Mouse (Mus musculus) hindbrain, postnatal 0 days (tissue): ENCODE measurements at regions not wholly inside any gene's neighbourhood (a gene's known extent, or its start where the extent isn't known, plus 50 kb on each side); places are given as distances from the start of the nearest gene placed in this dataset.

Source experiments
- ATAC-seq: fragments of 200-750 bp; cut with Nextera tagmentation; 2 replicates; pipeline ENCODE4 v1.8.0; 2017; ENCODE audit warnings: mild to moderate bottlenecking, moderate TSS enrichment, moderate library complexity
- DNase-seq: peaks from one replicate; pipeline ENCODE4 v3.0.0-alpha.2; 2015; ENCODE audit warnings: low spot score
- H3K27ac ChIP-seq: fragments of 300-500 bp; sonication (generic); 2 replicates; pipeline ENCODE4 v1.5.1; 2014; ENCODE audit warnings: mild to moderate bottlenecking
- H3K27me3 ChIP-seq: fragments of 300-500 bp; sonication (generic); 2 replicates; pipeline ENCODE4 v1.6.1; 2014; ENCODE audit warnings: low read length, mixed read lengths; ENCODE audit not compliant: insufficient read depth
- H3K36me3 ChIP-seq: fragments of 300-500 bp; sonication (generic); 2 replicates; pipeline ENCODE4 v1.6.1; 2014; ENCODE audit warnings: low read length, mixed read lengths; ENCODE audit not compliant: insufficient read depth
- H3K4me1 ChIP-seq: fragments of 300-500 bp; sonication (generic); 2 replicates; pipeline ENCODE4 v1.6.1; 2014; ENCODE audit warnings: antibody characterized with exemption, low read length, mixed read lengths; ENCODE audit not compliant: insufficient read depth
- H3K4me2 ChIP-seq: fragments of 300-500 bp; sonication (generic); 2 replicates; pipeline ENCODE4 v1.6.1; 2014; ENCODE audit warnings: low read depth, mild to moderate bottlenecking, low read length, moderate library complexity, mixed read lengths
- H3K4me3 ChIP-seq: fragments of 300-500 bp; sonication (generic); 2 replicates; pipeline ENCODE4 v1.5.1; 2014; ENCODE audit warnings: low read length
- H3K9ac ChIP-seq: fragments of 300-500 bp; sonication (generic); replicated peaks from 2 replicates; pipeline ENCODE4 v1.6.1; 2014; ENCODE audit warnings: mild to moderate bottlenecking, low read length, moderate library complexity, mixed read lengths
- H3K9me3 ChIP-seq: fragments of 300-500 bp; sonication (generic); 2 replicates; pipeline ENCODE4 v1.6.1; 2016; ENCODE audit warnings: low read length, mixed read lengths
- CTCF ChIP-seq: IDR thresholded peaks from 2 replicates; pipeline ENCODE4 v1.5.1; 2016; ENCODE audit warnings: antibody characterized with exemption, control low read depth, low read depth
- WGBS: fragments of 180-500 bp; shearing (Covaris S2); extraction: QIAGEN DNeasy Blood & Tissue Kit; methylation state at CpG from one replicate; pipeline ENCODE4 v1.1.7; 2014; 5-methylcytosine and 5-hydroxymethylcytosine counted together

DNA sequence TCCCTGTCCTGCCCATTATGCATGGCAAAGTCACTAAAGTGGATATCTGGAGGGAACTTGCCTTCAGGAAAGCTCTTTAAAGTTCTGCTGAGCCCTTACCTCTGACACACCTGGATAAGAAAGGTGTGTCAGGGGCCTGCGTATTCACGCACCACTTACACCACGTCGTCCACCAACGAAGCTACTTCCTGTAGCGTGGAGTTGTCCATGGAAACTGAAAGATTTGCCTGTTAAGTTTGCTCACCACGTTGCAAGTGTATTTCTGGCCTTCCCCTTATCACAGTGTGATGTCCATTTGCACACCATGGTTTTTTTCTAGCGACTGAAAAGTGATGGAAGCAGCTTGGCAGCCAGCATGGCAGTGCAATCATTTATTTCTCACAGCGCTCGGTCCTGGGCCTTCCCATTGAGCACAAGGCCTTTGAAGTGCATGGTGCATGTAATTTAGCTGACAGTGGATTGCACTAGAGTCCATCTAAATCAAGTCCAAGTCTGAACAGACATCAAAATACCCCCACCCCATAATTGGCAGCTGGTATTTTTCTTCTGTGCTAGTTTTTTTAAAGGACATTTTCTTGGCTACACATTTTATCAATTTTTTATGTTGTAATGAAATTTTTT is 210.3 kb downstream of the Nova1 start:
- no peak overlapping the region for H3K4me2 ChIP-seq
- 43% methylated on average over 10 of the region's 10 CpGs for WGBS
- H3K27ac ChIP-seq, result no peak overlapping the region
- H3K9ac ChIP-seq, result no peak overlapping the region
- H3K9me3 ChIP-seq, result no peaks in the 10 kb centered on the region
- H3K36me3 ChIP-seq, result no peaks in the 10 kb centered on the region
- DNase-seq, result peak; percentile 69
- H3K27me3 ChIP-seq, result no peaks in the 10 kb centered on the region
- 0 out of 2 replicates have a peak, but pooled peaks cover 4% of the 10 kb centered on the region for H3K4me1 ChIP-seq
- peak; percentile 88 for ATAC-seq
- no peak overlapping the region for H3K4me3 ChIP-seq
- TF ChIP-seq CTCF, result no peak

DNA sequence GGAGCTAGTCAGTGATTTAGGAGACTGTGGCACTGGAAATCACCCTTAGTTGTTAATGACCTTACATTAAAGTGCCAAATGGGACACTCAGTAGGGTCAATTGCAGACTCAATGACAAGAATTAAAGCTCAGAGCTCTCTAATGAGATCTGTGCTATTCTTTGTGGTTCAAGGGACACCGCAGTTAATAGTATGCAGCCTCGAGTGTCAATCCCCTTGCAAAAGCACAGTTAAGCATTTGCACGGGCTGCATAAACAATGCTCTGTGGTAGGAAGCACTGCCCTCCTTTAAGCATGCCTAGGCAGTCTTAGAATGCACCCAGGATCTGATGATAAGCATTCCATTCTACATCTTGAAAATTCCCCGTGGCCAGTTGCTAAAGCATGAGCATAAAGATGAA is 221.5 kb downstream of the Nova1 start:
- 19% methylated on average over 4 of the region's 4 CpGs for whole genome bisulfite sequencing
- Histone ChIP-seq H3K9ac (no peak overlapping the region), H3K4me1 (no peaks in the 10 kb centered on the region), H3K4me2 (no peak overlapping the region), H3K9me3 (no peaks in the 10 kb centered on the region), H3K27me3 (no peaks in the 10 kb centered on the region), H3K4me3 (no peak overlapping the region), H3K36me3 (no peaks in the 10 kb centered on the region), H3K27ac (no peak overlapping the region)
- DNase-seq, result no peak
- no peak for TF ChIP-seq CTCF
- no peak for ATAC-seq

DNA sequence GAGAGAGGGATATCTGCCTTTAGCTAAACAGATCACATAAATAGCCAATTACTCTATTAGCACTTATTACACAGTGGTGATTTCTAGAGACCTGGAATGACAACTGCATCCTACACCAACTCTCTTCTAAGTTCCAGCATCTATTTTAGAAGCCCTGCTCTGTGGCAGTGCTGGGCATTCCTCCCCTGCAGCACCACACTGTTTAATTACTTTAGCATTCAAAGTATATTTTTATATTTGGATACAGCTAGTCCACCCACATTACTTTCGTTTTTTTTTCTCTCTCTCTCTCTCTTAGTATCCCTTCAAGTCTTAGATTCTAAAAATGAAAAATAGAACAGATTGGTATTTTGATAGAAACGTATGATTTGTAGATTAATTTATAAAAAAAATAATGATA is 250.1 kb downstream of the Nova1 start:
- 84% methylated on average over 2 of the region's 2 CpGs for WGBS
- no peak overlapping the region for H3K4me3 ChIP-seq
- H3K36me3 ChIP-seq, result no peaks in the 10 kb centered on the region
- ATAC-seq (no peak), DNase-seq (no peak)
- no peaks in the 10 kb centered on the region for H3K27me3 ChIP-seq
- H3K27ac ChIP-seq, result no peak overlapping the region
- no peak overlapping the region for H3K4me2 ChIP-seq
- no peak overlapping the region for H3K9ac ChIP-seq
- H3K4me1 ChIP-seq, result no peaks in the 10 kb centered on the region
- H3K9me3 ChIP-seq, result no peaks in the 10 kb centered on the region
- TF ChIP-seq CTCF, result no peak

- ATAC-seq (no peak), DNase-seq (peak; percentile 31)
- WGBS, result 20% methylated on average over 2 of the region's 2 CpGs
Measured at GRCm38 (mm10) chr12:46566324-46566723, 252.4 kb downstream of the Nova1 start.

DNA sequence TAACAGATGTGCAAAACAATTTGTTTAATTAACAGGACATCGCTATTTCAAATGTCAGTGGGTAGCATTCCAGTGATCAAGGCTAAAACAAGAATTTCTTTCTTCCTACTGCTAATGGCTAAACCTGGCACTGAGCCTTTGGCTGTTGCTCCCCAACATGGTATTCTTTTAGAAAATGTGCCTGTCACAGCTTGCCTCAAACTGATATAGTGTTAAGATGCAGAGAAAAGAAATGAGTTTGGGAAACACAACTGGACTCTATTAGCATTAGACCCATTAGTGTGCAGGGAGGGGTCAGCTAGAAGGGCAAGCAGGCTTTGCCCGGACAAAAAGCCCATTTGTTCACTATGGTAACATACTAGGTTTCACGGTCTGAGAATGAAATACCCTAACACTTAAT is 297.8 kb downstream of the Nova1 start:
- Histone ChIP-seq H3K4me1 (no peaks in the 10 kb centered on the region), H3K27me3 (no peaks in the 10 kb centered on the region), H3K4me2 (no peak overlapping the region), H3K9ac (no peak overlapping the region), H3K9me3 (no peaks in the 10 kb centered on the region), H3K27ac (no peak overlapping the region), H3K4me3 (no peak overlapping the region), H3K36me3 (no peaks in the 10 kb centered on the region)
- no peak for TF ChIP-seq CTCF
- DNase-seq, result peak; percentile 45
- ATAC-seq, result no peak
- 20% methylated on average over 3 of the region's 3 CpGs for WGBS

More at GRCm38 (mm10) chr12:46566324-46566723, 252.4 kb downstream of the Nova1 start:
- H3K9ac ChIP-seq, result no peak overlapping the region
- H3K36me3 ChIP-seq, result no peaks in the 10 kb centered on the region
- H3K9me3 ChIP-seq, result no peaks in the 10 kb centered on the region
- H3K27me3 ChIP-seq, result no peaks in the 10 kb centered on the region
- no peak overlapping the region for H3K4me3 ChIP-seq
- no peak overlapping the region for H3K27ac ChIP-seq
- no peak overlapping the region for H3K4me2 ChIP-seq
- H3K4me1 ChIP-seq, result no peaks in the 10 kb centered on the region
- TF ChIP-seq CTCF, result no peak

GRCm38 (mm10) chr12:46507829-46508228 is 310.9 kb downstream of the Nova1 start:
- Histone ChIP-seq H3K4me2 (no peak overlapping the region), H3K27ac (no peak overlapping the region), H3K9me3 (no peaks in the 10 kb centered on the region), H3K36me3 (no peaks in the 10 kb centered on the region), H3K27me3 (no peaks in the 10 kb centered on the region), H3K4me1 (no peaks in the 10 kb centered on the region), H3K4me3 (no peak overlapping the region), H3K9ac (no peak overlapping the region)
- TF ChIP-seq CTCF, result no peak
- 83% methylated on average over 3 of the region's 3 CpGs for WGBS
- ATAC-seq, result no peak
- no peak for DNase-seq

DNA sequence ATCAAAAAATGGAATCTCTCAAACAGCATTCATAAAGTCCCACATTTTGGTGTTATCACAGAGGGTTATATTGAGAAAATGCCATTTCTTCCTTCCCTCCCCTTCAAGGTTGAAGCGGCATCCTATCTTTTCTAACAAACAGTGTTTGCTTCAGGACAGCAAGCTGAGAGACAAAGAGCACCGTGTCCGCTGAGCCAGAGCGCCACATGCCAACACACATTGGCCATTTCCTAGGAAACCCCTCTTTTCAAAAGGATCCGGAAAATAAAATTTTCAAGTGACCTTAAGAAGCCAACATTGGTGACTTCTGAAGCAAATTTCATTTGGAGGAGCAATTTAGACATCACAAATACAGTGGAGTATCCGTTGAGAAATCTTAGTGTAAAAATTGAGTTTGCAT is 326.3 kb downstream of the Nova1 start:
- Histone ChIP-seq H3K27me3 (no peaks in the 10 kb centered on the region), H3K4me3 (no peak overlapping the region), H3K36me3 (no peaks in the 10 kb centered on the region), H3K4me1 (no peaks in the 10 kb centered on the region), H3K9me3 (no peaks in the 10 kb centered on the region), H3K9ac (no peak overlapping the region), H3K27ac (no peak overlapping the region; the same call in 1 of the 2 replicates), H3K4me2 (no peak overlapping the region)
- DNase-seq (peak; percentile 42), ATAC-seq (no peak)
- 29% methylated on average over 6 of the region's 6 CpGs for WGBS
- no peak for TF ChIP-seq CTCF
